Mouse (Mus musculus) left cerebral cortex, adult 9 months (tissue): ENCODE measurements around the gene Gm21887.
"Not testable (repeated sequence)": the region's sequence is repeated elsewhere in the genome, so short reads cannot be mapped to it uniquely, and the experiment has no call there.

Experiments
- DNase-seq, 2 experiments: peaks; one replicate each; pipeline ENCODE4 v3.0.0; 2022; ENCODE audit warnings: low spot score in 2 of 2

The Gm21887 gene

GRCm38 (mm10) chrX:169997854-169998456, 11.5 kb upstream of the Gm21887 start:
- DNase-seq, result peak; percentile 98 to 100

- not testable (repeated sequence) for DNase-seq
Measured at GRCm38 (mm10) chrX:169998559-169999219, 10.8 kb upstream of the Gm21887 start.

- DNase-seq, result not testable (repeated sequence)
Measured at GRCm38 (mm10) chrX:169999226-169999883, 10.1 kb upstream of the Gm21887 start.

- DNase-seq, result not testable (repeated sequence)
Measured at GRCm38 (mm10) chrX:169999912-170000641, 9.4 kb upstream of the Gm21887 start.

GRCm38 (mm10) chrX:170000642-170001387, 8.6 kb upstream of the Gm21887 start:
- not testable (repeated sequence) for DNase-seq

DNA sequence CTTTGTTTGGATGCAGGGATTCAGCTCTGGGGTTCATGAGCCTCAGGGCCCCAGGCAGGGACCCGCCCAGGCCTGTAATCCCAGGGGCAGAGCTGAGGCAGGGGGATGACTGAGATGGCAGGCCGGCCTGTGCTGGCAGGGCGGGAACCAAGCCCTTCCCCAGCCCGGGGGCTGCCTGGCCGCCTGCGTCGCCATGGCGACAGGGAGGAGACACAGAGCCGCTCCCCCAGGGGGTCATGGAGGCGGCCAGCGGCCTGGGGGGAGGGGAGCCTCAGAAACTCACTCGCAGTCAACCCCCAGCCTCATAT, 8.1 kb upstream of the Gm21887 start:
- not testable (repeated sequence) for DNase-seq

- not testable (repeated sequence) for DNase-seq
Measured at GRCm38 (mm10) chrX:170002510-170003197, 6.8 kb upstream of the Gm21887 start.

DNA sequence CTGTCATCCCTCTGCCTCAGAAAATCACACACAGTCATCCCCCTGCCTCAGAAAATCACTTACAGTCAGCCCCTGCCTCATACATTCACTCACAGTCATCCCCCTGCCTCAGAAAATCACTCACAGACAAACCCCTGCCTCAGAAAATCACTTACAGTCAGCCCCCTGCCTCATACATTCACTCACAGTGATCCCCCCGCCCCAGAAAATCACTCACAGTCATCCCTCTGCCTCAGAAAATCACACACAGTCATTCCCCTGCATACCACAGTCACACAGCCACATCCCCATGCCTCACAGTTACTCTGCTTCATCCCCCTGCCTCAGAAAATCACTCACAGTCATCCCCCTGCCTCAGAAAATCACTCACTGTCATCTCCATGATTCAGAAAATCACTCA, 5.9 kb upstream of the Gm21887 start:
- DNase-seq, result not testable (repeated sequence)

- not testable (repeated sequence) for DNase-seq
Measured at GRCm38 (mm10) chrX:170004236-170004635, 5.2 kb upstream of the Gm21887 start.

DNA sequence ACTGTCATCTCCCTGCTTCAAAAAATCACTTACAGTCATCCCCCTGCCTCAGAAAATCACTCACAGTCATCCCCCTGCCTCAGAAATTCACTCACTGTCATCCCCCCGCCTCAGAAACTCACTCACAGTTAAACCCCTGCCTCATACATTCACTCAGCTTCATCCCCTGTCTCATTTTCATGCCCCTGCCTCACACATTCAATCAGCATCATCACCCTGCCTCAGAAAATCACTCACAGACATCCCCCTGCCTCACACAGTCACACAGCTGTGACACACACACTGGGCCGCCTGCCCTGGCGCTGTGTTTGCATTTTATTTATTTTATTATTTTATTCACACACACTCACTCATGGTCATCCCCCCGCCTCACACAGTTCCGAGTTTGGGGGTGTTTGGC, 4.7 kb upstream of the Gm21887 start:
- not testable (repeated sequence) for DNase-seq

DNA sequence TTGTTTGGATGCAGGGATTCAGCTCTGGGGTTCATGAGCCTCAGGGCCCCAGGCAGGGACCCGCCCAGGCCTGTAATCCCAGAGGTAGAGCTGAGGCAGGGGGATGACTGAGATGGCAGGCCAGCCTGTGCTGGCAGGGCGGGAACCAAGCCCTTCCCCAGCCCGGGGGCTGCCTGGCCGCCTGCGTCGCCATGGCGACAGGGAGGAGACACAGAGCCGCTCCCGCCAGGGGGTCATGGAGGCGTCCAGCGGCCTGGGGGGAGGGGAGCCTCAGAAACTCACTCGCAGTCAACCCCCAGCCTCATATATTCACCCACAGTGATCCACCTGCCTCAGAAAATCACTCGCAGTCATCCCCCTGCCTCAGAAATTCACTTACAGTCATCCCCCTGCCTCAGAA, 4.3 kb upstream of the Gm21887 start:
- not testable (repeated sequence) for DNase-seq

GRCm38 (mm10) chrX:170005695-170006297, 3.7 kb upstream of the Gm21887 start:
- not testable (repeated sequence) for DNase-seq

GRCm38 (mm10) chrX:170006694-170007247, 2.7 kb upstream of the Gm21887 start:
- not testable (repeated sequence) for DNase-seq

GRCm38 (mm10) chrX:170007375-170008178, 1.9 kb upstream of the Gm21887 start:
- not testable (repeated sequence) for DNase-seq

- not testable (repeated sequence) for DNase-seq
Measured at GRCm38 (mm10) chrX:170008179-170008467, 1.3 kb upstream of the Gm21887 start.

DNA sequence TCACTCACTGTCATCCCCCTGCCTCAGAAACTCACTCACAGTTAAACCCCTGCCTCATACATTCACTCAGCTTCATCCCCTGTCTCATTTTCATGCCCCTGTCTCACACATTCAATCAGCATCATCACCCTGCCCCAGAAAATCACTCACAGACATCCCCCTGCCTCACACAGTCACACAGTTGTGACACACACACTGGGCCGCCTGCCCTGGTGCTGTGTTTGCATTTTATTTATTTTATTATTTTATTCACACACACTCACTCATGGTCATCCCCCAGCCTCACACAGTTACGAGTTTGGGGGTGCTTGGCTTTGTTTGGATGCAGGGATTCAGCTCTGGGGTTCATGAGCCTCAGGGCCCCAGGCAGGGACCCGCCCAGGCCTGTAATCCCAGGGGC, 875 bp upstream of the Gm21887 start:
- not testable (repeated sequence) for DNase-seq

GRCm38 (mm10) chrX:170009801-170010221, 352 bp downstream of the Gm21887 start:
- DNase-seq, result peak; percentile 100

DNA sequence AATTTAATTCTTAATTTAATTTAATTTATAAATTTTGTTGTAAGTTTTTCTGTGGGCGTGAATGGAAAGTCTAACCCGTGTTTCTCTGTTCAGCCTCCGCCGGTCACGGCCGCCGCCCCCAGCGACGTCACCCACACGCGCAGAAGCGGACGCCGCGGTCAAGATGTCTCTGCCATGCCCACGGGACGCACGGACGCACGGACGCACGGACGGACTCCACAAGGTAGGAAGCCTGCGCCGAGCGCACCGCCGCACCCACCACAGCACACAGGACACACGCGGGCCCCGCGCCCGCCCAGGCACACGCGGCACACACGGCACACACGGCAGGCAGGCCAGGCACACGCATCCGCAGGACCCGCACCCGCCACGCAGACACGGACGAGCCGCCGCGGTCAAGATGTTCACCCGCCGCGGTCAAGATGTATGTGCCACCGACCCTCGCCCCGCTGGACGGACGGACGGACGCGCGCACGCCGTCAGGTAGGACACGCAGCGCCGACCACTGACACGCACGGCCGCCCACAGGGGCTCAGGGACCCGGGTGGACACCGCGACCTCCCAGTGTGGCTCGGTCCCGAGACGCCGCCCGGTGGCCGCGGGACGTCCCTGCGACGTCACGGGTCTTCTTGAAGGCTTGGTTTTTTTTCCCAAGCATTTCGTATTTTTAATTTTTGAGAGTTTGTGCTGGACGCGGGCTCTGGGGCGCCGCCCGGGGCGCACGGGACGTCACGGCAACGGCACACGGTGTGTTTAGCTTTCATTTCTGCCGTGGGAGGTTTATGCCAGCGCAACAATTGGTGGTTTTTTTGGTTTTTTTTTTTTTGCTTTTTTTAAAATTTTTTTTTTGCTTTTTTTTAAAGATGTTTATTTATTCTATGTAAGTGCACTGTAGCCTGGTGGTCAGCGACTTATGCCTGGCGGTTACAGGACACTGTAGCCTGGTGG, 1.4 kb downstream of the Gm21887 start:
- not testable (repeated sequence) for DNase-seq
